Mouse (Mus musculus): Measurements from ENCODE around the gene Elp5. TPM values are rescaled to one million over a fixed set of nuclear protein-coding genes. Genes with fewer than 3 reads are reported as not detected.

Elp5 gene
- polyA plus RNA-seq, 1 experiment from 2014 or later = 124 TPM

DNA sequence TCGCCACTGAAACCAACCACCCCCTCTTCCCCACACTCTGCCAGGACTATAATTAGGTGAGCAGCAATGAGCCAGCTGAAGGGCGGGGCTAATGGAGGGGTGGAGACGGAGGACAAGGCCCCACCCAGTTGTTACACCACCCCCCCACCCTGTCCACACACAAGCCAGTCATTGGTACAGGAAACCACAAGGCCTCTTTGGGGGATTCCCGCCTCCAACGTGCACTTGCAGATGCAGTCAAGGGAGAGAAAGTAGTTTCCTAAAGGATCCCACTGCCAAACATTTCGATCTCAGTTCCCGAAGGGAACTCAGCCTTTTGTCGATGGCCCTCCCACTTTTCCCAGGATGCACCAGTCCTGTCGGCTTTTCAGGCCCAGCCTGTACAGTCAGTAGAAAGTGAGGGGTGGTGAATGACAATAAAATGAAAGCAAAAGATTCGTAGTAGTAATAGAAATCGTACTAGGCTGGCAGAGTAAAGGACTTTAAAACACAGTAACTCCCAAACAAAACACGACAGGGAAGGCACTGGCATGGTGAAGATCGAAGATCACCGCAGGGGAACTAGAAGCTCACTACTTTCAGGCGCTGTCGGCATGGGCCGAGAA is 62.6 kb downstream of the Elp5 start:
- Histone ChIP-seq H3K27ac (peak overlapping the region; percentile 98), H3K36me3 (peaks cover 47% of the 10 kb centered on the region), H3K4me1 (replicated peaks) (peaks cover 42% of the 10 kb centered on the region), H3K4me2 (peak overlapping the region; percentile 87), H3K9ac (replicated peaks) (peak overlapping the region; percentile 95), H3K27me3 (no peaks in the 10 kb centered on the region), H3K9me3 (no peaks in the 10 kb centered on the region), H3K4me3 (replicated peaks) (peak overlapping the region; percentile 98)
- under 1% methylated on average over 17 of the region's 17 CpGs for WGBS
- ATAC-seq (ENCODE audit: insufficient number of reproducible peaks, insufficient read depth, low FRiP score, low TSS enrichment, low read depth) = no peak

DNA sequence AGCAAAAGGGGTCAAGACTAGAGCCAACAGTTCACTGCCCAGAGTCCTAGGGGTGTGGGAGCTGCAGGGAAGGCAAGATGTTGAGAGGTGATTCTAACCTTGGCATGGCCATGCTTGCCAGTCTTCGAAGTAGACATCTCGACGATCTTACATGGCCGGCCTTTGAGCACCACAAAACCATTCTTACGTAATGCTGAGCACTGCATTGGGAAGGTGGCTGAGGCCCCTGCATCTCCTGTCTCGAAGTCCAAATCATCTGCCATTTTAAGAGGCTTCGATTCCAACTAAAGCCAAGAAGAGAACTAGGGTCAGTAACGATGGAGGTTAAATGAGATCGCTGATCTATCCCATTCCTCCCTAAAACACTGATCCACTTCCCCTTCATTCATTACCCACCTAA is 63.3 kb downstream of the Elp5 start:
- no peak for ATAC-seq (ENCODE audit: insufficient number of reproducible peaks, insufficient read depth, low FRiP score, low TSS enrichment, low read depth)
- no peaks in the 10 kb centered on the region for H3K9me3 ChIP-seq
- peaks cover 46% of the 10 kb centered on the region for H3K4me1 ChIP-seq (replicated peaks)
- H3K27ac ChIP-seq = peak overlapping the region; percentile 98
- H3K4me3 ChIP-seq (replicated peaks) = peak overlapping the region; percentile 98
- peak overlapping the region; percentile 87 for H3K4me2 ChIP-seq
- WGBS = 84% methylated on average over 9 of the region's 9 CpGs
- H3K36me3 ChIP-seq = peaks cover 50% of the 10 kb centered on the region
- H3K9ac ChIP-seq (replicated peaks) = peak overlapping the region; percentile 95; the same call in 1 of the 2 replicates
- H3K27me3 ChIP-seq = no peaks in the 10 kb centered on the region

MicroRNAs encoded within 50 kb of the gene (microRNA counts, 519-probe panel; counts per million panel counts)
- microRNA mmu-miR-324-3p = not detected
- microRNA mmu-miR-324-5p = 4,037 counts per million, percentile 27 among the panel's probes with 10 or more counts

Small RNAs within 50 kb of the gene (microRNA-seq; reads per million reads assigned to microRNA genes)
- not detected for gene Gm44349
- gene Mir324 = 3,441 reads per million, percentile 87 among the genes with 10 or more reads in this experiment

Other genes with a start within 250 kb of the Elp5 start
- gene Polr2a, start 223.9 kb downstream of the Elp5 start, polyA plus RNA-seq (2016; fragmentation: Nextera tagmentation; extraction: Ambion mirVana) = 27.2 and 38.1 TPM in 2 replicates
- 0.13 and 0.18 TPM in 2 replicates for gene Slc35g3, start 220.5 kb downstream of the Elp5 start, polyA plus RNA-seq (2016; fragmentation: Nextera tagmentation; extraction: Ambion mirVana)
- 1.9 and 2.4 TPM in 2 replicates for gene Zbtb4, start 216.6 kb downstream of the Elp5 start, polyA plus RNA-seq (2016; fragmentation: Nextera tagmentation; extraction: Ambion mirVana)
- gene Chrnb1, start 186.6 kb downstream of the Elp5 start, polyA plus RNA-seq (2016; fragmentation: Nextera tagmentation; extraction: Ambion mirVana) = 15.4 and 17.1 TPM in 2 replicates
- 1.2 and 1.5 TPM in 2 replicates for gene Fgf11, start 180.7 kb downstream of the Elp5 start, polyA plus RNA-seq (2016; fragmentation: Nextera tagmentation; extraction: Ambion mirVana)
- 1.6 and 1.8 TPM in 2 replicates for gene Tmem102, start 176.9 kb downstream of the Elp5 start, polyA plus RNA-seq (2016; fragmentation: Nextera tagmentation; extraction: Ambion mirVana)
- gene Gm39566, start 167.2 kb downstream of the Elp5 start, polyA plus RNA-seq (2016; fragmentation: Nextera tagmentation; extraction: Ambion mirVana) = not detected in 2 replicates
- not detected in 2 replicates for gene Spem2, start 164.1 kb downstream of the Elp5 start, polyA plus RNA-seq (2016; fragmentation: Nextera tagmentation; extraction: Ambion mirVana)
- gene Spem1, start 160.3 kb downstream of the Elp5 start, polyA plus RNA-seq (2016; fragmentation: Nextera tagmentation; extraction: Ambion mirVana) = 0.20 TPM in 1 of 2 replicates, not detected in the other
- gene Nlgn2, start 144.7 kb downstream of the Elp5 start, polyA plus RNA-seq (2016; fragmentation: Nextera tagmentation; extraction: Ambion mirVana) = 8.4 and 9.1 TPM in 2 replicates
- gene Tmem256, start 144.0 kb downstream of the Elp5 start, polyA plus RNA-seq (2016; fragmentation: Nextera tagmentation; extraction: Ambion mirVana) = 346 and 353 TPM in 2 replicates
- 111 and 120 TPM in 2 replicates for gene Plscr3, start 136.1 kb downstream of the Elp5 start, polyA plus RNA-seq (2016; fragmentation: Nextera tagmentation; extraction: Ambion mirVana)
- 1.6 and 2.3 TPM in 2 replicates for gene Tnk1, start 123.8 kb downstream of the Elp5 start, polyA plus RNA-seq (2016; fragmentation: Nextera tagmentation; extraction: Ambion mirVana)
- gene Tmem95, start 104.5 kb downstream of the Elp5 start, polyA plus RNA-seq (2016; fragmentation: Nextera tagmentation; extraction: Ambion mirVana) = not detected in 2 replicates
- gene Kctd11, start 101.1 kb downstream of the Elp5 start, polyA plus RNA-seq (2016; fragmentation: Nextera tagmentation; extraction: Ambion mirVana) = 3.7 and 4.4 TPM in 2 replicates
- gene Acap1, start 87.0 kb downstream of the Elp5 start, polyA plus RNA-seq (2016; fragmentation: Nextera tagmentation; extraction: Ambion mirVana) = 0.90 and 1.5 TPM in 2 replicates
- gene 2810408A11Rik, start 81.5 kb downstream of the Elp5 start, polyA plus RNA-seq (2016; fragmentation: Nextera tagmentation; extraction: Ambion mirVana) = 30.4 and 32.8 TPM in 2 replicates
- gene Neurl4, start 81.4 kb downstream of the Elp5 start, polyA plus RNA-seq (2016; fragmentation: Nextera tagmentation; extraction: Ambion mirVana) = 10.9 and 12.7 TPM in 2 replicates
- gene Gps2, start 68.6 kb downstream of the Elp5 start, polyA plus RNA-seq (2016; fragmentation: Nextera tagmentation; extraction: Ambion mirVana) = 92.0 and 93.5 TPM in 2 replicates
- gene Eif5a, start 60.6 kb downstream of the Elp5 start, polyA plus RNA-seq (2016; fragmentation: Nextera tagmentation; extraction: Ambion mirVana) = 1,762 and 1,851 TPM in 2 replicates
- gene Ybx2, start 46.7 kb downstream of the Elp5 start, polyA plus RNA-seq (2016; fragmentation: Nextera tagmentation; extraction: Ambion mirVana) = 14.0 and 15.5 TPM in 2 replicates
- gene Slc2a4, start 34.3 kb downstream of the Elp5 start, polyA plus RNA-seq (2016; fragmentation: Nextera tagmentation; extraction: Ambion mirVana) = 34.1 and 35.7 TPM in 2 replicates
- gene Cldn7, start 17.7 kb downstream of the Elp5 start, polyA plus RNA-seq (2016; fragmentation: Nextera tagmentation; extraction: Ambion mirVana) = 15.7 and 18.1 TPM in 2 replicates
- 24.5 and 27.8 TPM in 2 replicates for gene Ctdnep1, start 1.4 kb downstream of the Elp5 start, polyA plus RNA-seq (2016; fragmentation: Nextera tagmentation; extraction: Ambion mirVana)
- gene Gabarap, start 8.6 kb upstream of the Elp5 start, polyA plus RNA-seq (2016; fragmentation: Nextera tagmentation; extraction: Ambion mirVana) = 398 and 426 TPM in 2 replicates
- 102 and 108 TPM in 2 replicates for gene Phf23, start 13.3 kb upstream of the Elp5 start, polyA plus RNA-seq (2016; fragmentation: Nextera tagmentation; extraction: Ambion mirVana)
- 69.4 and 69.5 TPM in 2 replicates for gene Dvl2, start 18.1 kb upstream of the Elp5 start, polyA plus RNA-seq (2016; fragmentation: Nextera tagmentation; extraction: Ambion mirVana)
- 65.9 and 67.1 TPM in 2 replicates for gene Acadvl, start 32.9 kb upstream of the Elp5 start, polyA plus RNA-seq (2016; fragmentation: Nextera tagmentation; extraction: Ambion mirVana)
- 10.6 and 13.6 TPM in 2 replicates for gene Dlg4, start 34.4 kb upstream of the Elp5 start, polyA plus RNA-seq (2016; fragmentation: Nextera tagmentation; extraction: Ambion mirVana)
- 1.5 and 2.3 TPM in 2 replicates for gene Asgr1, start 71.6 kb upstream of the Elp5 start, polyA plus RNA-seq (2016; fragmentation: Nextera tagmentation; extraction: Ambion mirVana)
- 0.22 TPM in 1 of 2 replicates, not detected in the other for gene Asgr2, start 110.1 kb upstream of the Elp5 start, polyA plus RNA-seq (2016; fragmentation: Nextera tagmentation; extraction: Ambion mirVana)
- gene Mgl2, start 147.8 kb upstream of the Elp5 start, polyA plus RNA-seq (2016; fragmentation: Nextera tagmentation; extraction: Ambion mirVana) = not detected in 2 replicates
- 0.28 TPM in 1 of 2 replicates, not detected in the other for gene Clec10a, start 173.7 kb upstream of the Elp5 start, polyA plus RNA-seq (2016; fragmentation: Nextera tagmentation; extraction: Ambion mirVana)
- 1.5 and 1.8 TPM in 2 replicates for gene Slc16a11, start 230.2 kb upstream of the Elp5 start, polyA plus RNA-seq (2016; fragmentation: Nextera tagmentation; extraction: Ambion mirVana)
- 16.1 and 18.5 TPM in 2 replicates for gene Slc16a13, start 238.5 kb upstream of the Elp5 start, polyA plus RNA-seq (2016; fragmentation: Nextera tagmentation; extraction: Ambion mirVana)
- gene Bcl6b, start 247.3 kb upstream of the Elp5 start, polyA plus RNA-seq (2016; fragmentation: Nextera tagmentation; extraction: Ambion mirVana) = 7.1 and 8.2 TPM in 2 replicates